Mouse (Mus musculus): ENCODE results near the gene Adcy7.

DNA sequence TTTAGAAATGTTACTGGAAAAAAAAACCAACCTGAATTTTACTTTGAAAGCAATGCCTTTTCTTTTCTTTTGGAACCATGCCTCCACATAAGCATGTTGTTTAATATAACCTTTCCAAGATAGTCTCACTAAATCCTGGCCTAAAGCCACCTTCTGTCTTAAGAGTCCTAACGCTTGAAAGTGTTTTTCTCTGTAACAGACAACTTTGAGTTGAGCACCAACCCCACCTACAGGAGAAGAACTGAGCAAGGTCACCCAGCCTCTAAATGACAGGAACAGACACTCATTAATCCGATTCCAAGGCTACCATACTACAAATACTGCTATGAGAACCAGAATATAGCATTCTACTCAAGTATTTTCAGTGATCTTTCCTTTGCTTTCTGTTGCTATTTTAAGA lies 76.8 kb downstream of the Adcy7 start:
- TF ChIP-seq CTCF (IDR thresholded peaks at IDR 0.05; ENCODE audit: insufficient read depth, low read depth, low read length) (no peak), POLR2A (IDR thresholded peaks at IDR 0.05; ENCODE audit: insufficient read depth, low read depth, low read length) (no peak)
